Mouse (Mus musculus) hindbrain, postnatal 0 days (tissue): ENCODE measurements at regions not wholly inside any gene's neighbourhood (a gene's known extent, or its start where the extent isn't known, plus 50 kb on each side); places are given as distances from the start of the nearest gene placed in this dataset.

Experiments
- ATAC-seq: fragments of 200-750 bp; cut with Nextera tagmentation; 2 replicates; pipeline ENCODE4 v1.8.0; 2017; ENCODE audit warnings: mild to moderate bottlenecking, moderate TSS enrichment, moderate library complexity
- DNase-seq: peaks from one replicate; pipeline ENCODE4 v3.0.0-alpha.2; 2015; ENCODE audit warnings: low spot score
- H3K27ac ChIP-seq: fragments of 300-500 bp; sonication (generic); 2 replicates; pipeline ENCODE4 v1.5.1; 2014; ENCODE audit warnings: mild to moderate bottlenecking
- H3K27me3 ChIP-seq: fragments of 300-500 bp; sonication (generic); 2 replicates; pipeline ENCODE4 v1.6.1; 2014; ENCODE audit warnings: low read length, mixed read lengths; ENCODE audit not compliant: insufficient read depth
- H3K36me3 ChIP-seq: fragments of 300-500 bp; sonication (generic); 2 replicates; pipeline ENCODE4 v1.6.1; 2014; ENCODE audit warnings: low read length, mixed read lengths; ENCODE audit not compliant: insufficient read depth
- H3K4me1 ChIP-seq: fragments of 300-500 bp; sonication (generic); 2 replicates; pipeline ENCODE4 v1.6.1; 2014; ENCODE audit warnings: antibody characterized with exemption, low read length, mixed read lengths; ENCODE audit not compliant: insufficient read depth
- H3K4me2 ChIP-seq: fragments of 300-500 bp; sonication (generic); 2 replicates; pipeline ENCODE4 v1.6.1; 2014; ENCODE audit warnings: low read depth, mild to moderate bottlenecking, low read length, moderate library complexity, mixed read lengths
- H3K4me3 ChIP-seq: fragments of 300-500 bp; sonication (generic); 2 replicates; pipeline ENCODE4 v1.5.1; 2014; ENCODE audit warnings: low read length
- H3K9ac ChIP-seq: fragments of 300-500 bp; sonication (generic); replicated peaks from 2 replicates; pipeline ENCODE4 v1.6.1; 2014; ENCODE audit warnings: mild to moderate bottlenecking, low read length, moderate library complexity, mixed read lengths
- H3K9me3 ChIP-seq: fragments of 300-500 bp; sonication (generic); 2 replicates; pipeline ENCODE4 v1.6.1; 2016; ENCODE audit warnings: low read length, mixed read lengths
- CTCF ChIP-seq: IDR thresholded peaks from 2 replicates; pipeline ENCODE4 v1.5.1; 2016; ENCODE audit warnings: antibody characterized with exemption, control low read depth, low read depth
- WGBS: fragments of 180-500 bp; shearing (Covaris S2); extraction: QIAGEN DNeasy Blood & Tissue Kit; methylation state at CpG from one replicate; pipeline ENCODE4 v1.1.7; 2014; 5-methylcytosine and 5-hydroxymethylcytosine counted together

- no peak for ATAC-seq
Observed at GRCm38 (mm10) chr1:101113266-101113849, 1340.8 kb downstream of the Cntnap5b start.

DNA sequence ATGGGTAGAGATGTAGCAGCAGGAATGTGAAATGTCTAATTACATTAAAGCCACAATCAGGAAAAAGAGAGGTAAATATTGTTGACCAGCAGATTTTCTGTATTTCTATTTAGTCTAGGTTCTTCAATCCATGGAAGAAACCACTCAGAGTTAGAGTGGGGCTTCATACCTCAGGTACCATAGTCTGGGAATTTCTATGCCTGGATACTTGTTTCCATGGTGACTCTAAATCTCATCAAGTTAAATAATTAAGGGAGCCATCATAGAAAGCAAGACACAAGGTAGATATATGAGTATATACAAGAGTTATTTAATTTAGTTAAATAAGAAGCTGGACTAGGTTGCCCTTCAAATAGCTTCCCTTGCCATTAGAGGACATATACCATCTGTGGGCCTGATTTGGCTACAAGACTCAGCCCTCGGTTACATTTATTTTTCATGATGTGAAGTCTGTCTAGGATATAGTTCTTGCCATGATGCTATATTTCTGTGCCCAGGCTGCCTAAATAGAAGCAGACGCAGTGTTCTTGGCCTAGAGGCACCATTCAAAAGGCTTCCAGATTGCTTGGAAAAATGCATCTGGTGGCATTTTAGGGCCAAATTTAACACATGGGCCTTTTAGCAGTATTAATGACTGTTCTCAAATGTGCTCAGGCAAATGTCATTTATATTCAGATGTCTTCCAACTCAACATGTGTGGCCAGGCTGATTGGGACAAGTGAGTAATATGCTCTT lies 1349.7 kb downstream of the Cntnap5b start:
- H3K4me1 ChIP-seq: no peaks in the 10 kb centered on the region
- no peak overlapping the region for H3K9ac ChIP-seq
- no peaks in the 10 kb centered on the region for H3K36me3 ChIP-seq
- no peaks in the 10 kb centered on the region for H3K27me3 ChIP-seq
- WGBS: 75% methylated on average over 2 of the region's 2 CpGs
- no peak for TF ChIP-seq CTCF
- H3K9me3 ChIP-seq: no peaks in the 10 kb centered on the region
- H3K27ac ChIP-seq: no peak overlapping the region
- no peak overlapping the region for H3K4me2 ChIP-seq
- ATAC-seq: 0 out of 2 replicates have a peak, but pooled peaks have one; percentile 12
- H3K4me3 ChIP-seq: no peak overlapping the region
- peak; percentile 23 for DNase-seq

More at GRCm38 (mm10) chr1:101113266-101113849, 1340.8 kb downstream of the Cntnap5b start:
- WGBS: 97% methylated on average over 2 of the region's 2 CpGs
- Histone ChIP-seq H3K9me3 (no peaks in the 10 kb centered on the region), H3K9ac (no peak overlapping the region), H3K27ac (no peak overlapping the region), H3K27me3 (no peaks in the 10 kb centered on the region), H3K36me3 (no peaks in the 10 kb centered on the region), H3K4me2 (no peak overlapping the region), H3K4me3 (no peak overlapping the region), H3K4me1 (no peaks in the 10 kb centered on the region)
- DNase-seq: no peak
- TF ChIP-seq CTCF: no peak

- no peak overlapping the region for H3K9ac ChIP-seq
- no peak for DNase-seq
- no peak overlapping the region for H3K4me3 ChIP-seq
- H3K27ac ChIP-seq: no peak overlapping the region
- no peaks in the 10 kb centered on the region for H3K4me1 ChIP-seq
- no peaks in the 10 kb centered on the region for H3K27me3 ChIP-seq
- no peak for ATAC-seq
- WGBS: 92% methylated on average over 1 of the region's 1 CpGs
- no peak overlapping the region for H3K4me2 ChIP-seq
- H3K9me3 ChIP-seq: no peaks in the 10 kb centered on the region
- H3K36me3 ChIP-seq: no peaks in the 10 kb centered on the region
- no peak for TF ChIP-seq CTCF
Observed at GRCm38 (mm10) chr1:101127242-101127641, 1354.7 kb downstream of the Cntnap5b start.

- H3K27ac ChIP-seq: no peak overlapping the region
- H3K27me3 ChIP-seq: no peaks in the 10 kb centered on the region
- H3K4me1 ChIP-seq: no peaks in the 10 kb centered on the region
- no peak overlapping the region for H3K4me3 ChIP-seq
- H3K4me2 ChIP-seq: no peak overlapping the region
- no peak for DNase-seq
- no peak for TF ChIP-seq CTCF
- no peaks in the 10 kb centered on the region for H3K36me3 ChIP-seq
- H3K9me3 ChIP-seq: no peaks in the 10 kb centered on the region
- no peak for ATAC-seq
- H3K9ac ChIP-seq: no peak overlapping the region
- WGBS: 89% methylated on average over 2 of the region's 2 CpGs
Observed at GRCm38 (mm10) chr1:101166666-101167065, 1394.1 kb downstream of the Cntnap5b start.
